ENCODE assay signal across 17 mouse cellular contexts in genomic region chr7:4646806-4647205, GRCm38 (mm10). TPM values are rescaled to one million over a fixed set of nuclear protein-coding genes. Genes with fewer than 3 reads are reported as not detected.
A peak's percentile ranks its signal among the peaks of the same experiment; 100 is the strongest.
DNase-seq lines count a peak whose midpoint lies in the region; ATAC-seq and TF ChIP-seq lines count a peak whose summit lies in the region.
"Had no signal": no experiment of that assay in that cellular context is flagged by ENCODE, and none has a peak within 500 bp of the region (broad histone marks: within the 10 kb centered on the region; RNA-seq: fewer than 3 reads in every experiment).

No protein-coding gene starts in this region.

- H3K36me3 ChIP-seq in limb, embryonic 11.5 days (ENCODE audit: control insufficient read depth, insufficient read depth, low read length), result peaks cover 24% of the 10 kb centered on the region
- peaks cover 65% of the 10 kb centered on the region for H3K36me3 ChIP-seq in limb, embryonic 10.5 days
- H3K36me3 ChIP-seq in liver, postnatal 0 days (replicated peaks; ENCODE audit: insufficient read depth, low read length), result peaks cover 54% of the 10 kb centered on the region

- no peak for TF ChIP-seq CTCF in gastrocnemius, adult 2 months (IDR thresholded peaks at IDR 0.05)
- no peak for TF ChIP-seq CTCF in liver, postnatal 0 days (IDR thresholded peaks at IDR 0.05; ENCODE audit: low read depth)

- no peaks in the 10 kb centered on the region for H3K27me3 ChIP-seq in limb, embryonic 11.5 days (ENCODE audit: control insufficient read depth, insufficient read depth, low read length)
- H3K27me3 ChIP-seq in limb, embryonic 10.5 days (ENCODE audit: low read depth, poor library complexity, severe bottlenecking), result no peaks in the 10 kb centered on the region
- no peaks in the 10 kb centered on the region for H3K27me3 ChIP-seq in liver, postnatal 0 days (ENCODE audit: insufficient read depth, low read length)
- H3K27me3 ChIP-seq: CH12.LX; midbrain, embryonic 15.5 days had no signal

- peaks cover 2% of the 10 kb centered on the region; the same call in 1 of the 2 replicates for H3K9me3 ChIP-seq in limb, embryonic 11.5 days (ENCODE audit: control insufficient read depth, low read length)
- H3K9me3 ChIP-seq in limb, embryonic 10.5 days (replicated peaks), result no peaks in the 10 kb centered on the region
- H3K9me3 ChIP-seq in liver, postnatal 0 days (ENCODE audit: low read length), result no peaks in the 10 kb centered on the region
- H3K9me3 ChIP-seq: hindbrain, embryonic 10.5 days; midbrain, embryonic 15.5 days had no signal

- WGBS in limb, embryonic 11.5 days, result 95% methylated on average over 3 of the region's 3 CpGs
- WGBS in limb, embryonic 10.5 days, result 89% methylated on average over 3 of the region's 3 CpGs
- 86% methylated on average over 3 of the region's 3 CpGs for WGBS in liver, postnatal 0 days (ENCODE audit: insufficient replicate concordance)

- no peak for ATAC-seq in limb, embryonic 11.5 days (ENCODE audit: insufficient number of reproducible peaks, low FRiP score, low TSS enrichment, low read depth)
- peak; percentile 64 for ATAC-seq in erythroblast, adult 5-6 weeks (replicated peaks; ENCODE audit: low FRiP score, poor library complexity, severe bottlenecking)
- peak; percentile 36 for ATAC-seq in liver, postnatal 0 days
- ATAC-seq: forebrain, embryonic 14.5 days; midbrain, embryonic 15.5 days had no signal

- TF ChIP-seq EP300 in liver, postnatal 0 days (IDR thresholded peaks at IDR 0.05; ENCODE audit: low read depth), result no peak

- H3K4me1 ChIP-seq in limb, embryonic 11.5 days (ENCODE audit: control insufficient read depth, insufficient read depth, low read length), result no peaks in the 10 kb centered on the region
- no peaks in the 10 kb centered on the region for H3K4me1 ChIP-seq in limb, embryonic 10.5 days
- H3K4me1 ChIP-seq in liver, postnatal 0 days (ENCODE audit: insufficient read depth), result peaks cover 22% of the 10 kb centered on the region
- H3K4me1 ChIP-seq: hindbrain, embryonic 10.5 days had no signal

- peak overlapping the region; percentile 7 for H3K9ac ChIP-seq in limb, embryonic 11.5 days (ENCODE audit: low read length)
- H3K9ac ChIP-seq in liver, postnatal 0 days (replicated peaks), result no peak overlapping the region
- H3K9ac ChIP-seq: midbrain, embryonic 15.5 days had no signal

- DNase-seq in gastrocnemius, adult 2 months, result peak; percentile 13
- DNase-seq in gastrocnemius, postnatal 4 days (ENCODE audit: low spot score in 2 of 2), result no peak
- DNase-seq in limb, embryonic 11.5 days (ENCODE audit: low spot score), result no peak
- no peak for DNase-seq in limb, embryonic 10.5 days (ENCODE audit: low spot score)
- no peak for DNase-seq in liver, postnatal 0 days
- no peak for DNase-seq in gastrocnemius, postnatal 14 days
- no peak for DNase-seq in right cerebral cortex, postnatal 14 days
- DNase-seq: cerebellum, postnatal 14 days; embryo, embryonic 11 days; thymus, postnatal 36 days had no signal

- H3K27ac ChIP-seq in gastrocnemius, adult 2 months, result peak overlapping the region; percentile 56
- H3K27ac ChIP-seq in limb, embryonic 11.5 days (replicated peaks; ENCODE audit: low read depth, low read length), result no peak overlapping the region
- no peak overlapping the region for H3K27ac ChIP-seq in limb, embryonic 10.5 days
- no peak overlapping the region for H3K27ac ChIP-seq in liver, postnatal 0 days (ENCODE audit: low read depth)
- H3K27ac ChIP-seq: hindbrain, embryonic 10.5 days; midbrain, embryonic 15.5 days had no signal

- intact Hi-C loops in gastrocnemius, adult 2 months (cut with DNase I), result no loop called here
- intact Hi-C loops in gastrocnemius, postnatal 14 days (cut with DNase I; ENCODE audit: low total_unique reads), result no loop called here

- H3K4me3 ChIP-seq in gastrocnemius, adult 2 months, result no peak overlapping the region; the same call in 1 of the 2 replicates
- no peak overlapping the region for H3K4me3 ChIP-seq in limb, embryonic 11.5 days (ENCODE audit: low read depth, low read length)
- no peak overlapping the region for H3K4me3 ChIP-seq in limb, embryonic 10.5 days
- H3K4me3 ChIP-seq in liver, postnatal 0 days (ENCODE audit: low read depth, low read length), result no peak overlapping the region
- H3K4me3 ChIP-seq: hindbrain, embryonic 10.5 days; midbrain, embryonic 15.5 days had no signal

- H3K4me2 ChIP-seq in limb, embryonic 11.5 days (ENCODE audit: low read depth, severe bottlenecking), result no peak overlapping the region
- no peak overlapping the region for H3K4me2 ChIP-seq in liver, postnatal 0 days (ENCODE audit: low read depth, low read length)
- H3K4me2 ChIP-seq: midbrain, embryonic 15.5 days had no signal

RNA-seq across cellular contexts. Expression of gene Ppp6r1, which starts 12.0 kb away (rescaled TPM):
- total RNA-seq in gastrocnemius, adult 2 months (2021), result 10 to 100 TPM; 45.0 to 51.2 TPM
- total RNA-seq in gastrocnemius, postnatal 4 days (2021), result 10 to 100 TPM; 72.0 to 76.5 TPM
- 4.9 and 6.5 TPM in 2 replicates for polyA plus RNA-seq in limb, embryonic 11.5 days (2014; fragmentation: Nextera tagmentation; extraction: Ambion mirVana)
- polyA plus RNA-seq in limb, embryonic 10.5 days (2016; fragmentation: Nextera tagmentation; extraction: Ambion mirVana), result 10.6 and 11.4 TPM in 2 replicates
- 31.6 and 45.3 TPM in 2 replicates for total RNA-seq in erythroblast, adult 5-6 weeks (2015; ENCODE audit: low replicate concordance)
- 37.3 and 47.0 TPM in 2 replicates for total RNA-seq in erythroblast, adult 5-6 weeks (2017; ENCODE audit: low replicate concordance)
- polyA plus RNA-seq in liver, postnatal 0 days (2015; fragmentation: Nextera tagmentation; extraction: Ambion mirVana), result 3.8 and 4.5 TPM in 2 replicates
- total RNA-seq in gastrocnemius, postnatal 14 days (2021), result 10 to 100 TPM; 44.2 to 45.0 TPM

RNA-seq across cellular contexts. Expression of gene Tmem86b, which starts 15.6 kb away (rescaled TPM):
- 1 to 10 TPM; 2.6 to 3.3 TPM for total RNA-seq in gastrocnemius, adult 2 months (2021)
- total RNA-seq in gastrocnemius, postnatal 4 days (2021), result 1 to 10 TPM; 7.0 to 7.8 TPM
- 1.1 and 2.5 TPM in 2 replicates for polyA plus RNA-seq in limb, embryonic 11.5 days (2014; fragmentation: Nextera tagmentation; extraction: Ambion mirVana)
- 1.7 and 2.1 TPM in 2 replicates for polyA plus RNA-seq in limb, embryonic 10.5 days (2016; fragmentation: Nextera tagmentation; extraction: Ambion mirVana)
- total RNA-seq in erythroblast, adult 5-6 weeks (2015; ENCODE audit: low replicate concordance), result 37.3 and 72.3 TPM in 2 replicates
- total RNA-seq in erythroblast, adult 5-6 weeks (2017; ENCODE audit: low replicate concordance), result 53.4 and 88.6 TPM in 2 replicates
- 31.8 and 35.4 TPM in 2 replicates for polyA plus RNA-seq in liver, postnatal 0 days (2015; fragmentation: Nextera tagmentation; extraction: Ambion mirVana)
- 1 to 10 TPM; 2.1 to 3.1 TPM for total RNA-seq in gastrocnemius, postnatal 14 days (2021)

RNA-seq across cellular contexts. Expression of gene Hspbp1, which starts 38.1 kb away (rescaled TPM):
- 10 to 100 TPM; 23.4 to 29.8 TPM for total RNA-seq in gastrocnemius, adult 2 months (2021)
- total RNA-seq in gastrocnemius, postnatal 4 days (2021), result 10 to 100 TPM; 25.7 to 27.8 TPM
- 104 and 112 TPM in 2 replicates for polyA plus RNA-seq in limb, embryonic 11.5 days (2014; fragmentation: Nextera tagmentation; extraction: Ambion mirVana)
- polyA plus RNA-seq in limb, embryonic 10.5 days (2016; fragmentation: Nextera tagmentation; extraction: Ambion mirVana), result 123 and 130 TPM in 2 replicates
- 5.0 and 8.3 TPM in 2 replicates for total RNA-seq in erythroblast, adult 5-6 weeks (2015; ENCODE audit: low replicate concordance)
- 3.1 and 9.1 TPM in 2 replicates for total RNA-seq in erythroblast, adult 5-6 weeks (2017; ENCODE audit: low replicate concordance)
- polyA plus RNA-seq in liver, postnatal 0 days (2015; fragmentation: Nextera tagmentation; extraction: Ambion mirVana), result 27.6 and 33.1 TPM in 2 replicates
- total RNA-seq in gastrocnemius, postnatal 14 days (2021), result 10 to 100 TPM; 19.7 to 20.3 TPM

RNA-seq across cellular contexts. Expression of gene Ptprh, which starts 43.0 kb away (rescaled TPM):
- not detected for total RNA-seq in gastrocnemius, adult 2 months (2021)
- total RNA-seq in gastrocnemius, postnatal 4 days (2021), result not detected
- polyA plus RNA-seq in limb, embryonic 11.5 days (2014; fragmentation: Nextera tagmentation; extraction: Ambion mirVana), result not detected in 2 replicates
- polyA plus RNA-seq in limb, embryonic 10.5 days (2016; fragmentation: Nextera tagmentation; extraction: Ambion mirVana), result not detected in 2 replicates
- total RNA-seq in erythroblast, adult 5-6 weeks (2015; ENCODE audit: low replicate concordance), result 0.96 TPM in 1 of 2 replicates, not detected in the other
- 1.4 and 1.7 TPM in 2 replicates for total RNA-seq in erythroblast, adult 5-6 weeks (2017; ENCODE audit: low replicate concordance)
- not detected in 2 replicates for polyA plus RNA-seq in liver, postnatal 0 days (2015; fragmentation: Nextera tagmentation; extraction: Ambion mirVana)
- not detected for total RNA-seq in gastrocnemius, postnatal 14 days (2021)
- total RNA-seq: adrenal gland, adult 2 months; CH12.LX had no signal
- polyA plus RNA-seq: adrenal gland, adult 2 months; forebrain, embryonic 14.5 days; hindbrain, embryonic 10.5 days; liver, adult 2 months had no signal

RNA-seq across cellular contexts. Expression of gene Brsk1, which starts 43.6 kb away (rescaled TPM):
- under 1 TPM; 0.48 to 0.75 TPM for total RNA-seq in gastrocnemius, adult 2 months (2021)
- 1 to 10 TPM; 6.7 to 7.3 TPM for total RNA-seq in gastrocnemius, postnatal 4 days (2021)
- 1.7 and 2.5 TPM in 2 replicates for polyA plus RNA-seq in limb, embryonic 11.5 days (2014; fragmentation: Nextera tagmentation; extraction: Ambion mirVana)
- polyA plus RNA-seq in limb, embryonic 10.5 days (2016; fragmentation: Nextera tagmentation; extraction: Ambion mirVana), result 1.3 TPM in 2 replicates
- not detected in 2 replicates for total RNA-seq in erythroblast, adult 5-6 weeks (2015; ENCODE audit: low replicate concordance)
- not detected in 2 replicates for total RNA-seq in erythroblast, adult 5-6 weeks (2017; ENCODE audit: low replicate concordance)
- polyA plus RNA-seq in liver, postnatal 0 days (2015; fragmentation: Nextera tagmentation; extraction: Ambion mirVana), result not detected in 2 replicates
- 1 to 10 TPM; 1.8 to 2.3 TPM for total RNA-seq in gastrocnemius, postnatal 14 days (2021)

Comparison
In these comparisons a context has a peak if more than half of its experiments do, and no peak if none do; other contexts are left out.
1. RNA of gene Tmem86b, which starts 15.6 kb away (total RNA-seq): 37.3 to 88.6 TPM in erythroblast, adult 5-6 weeks; 7.0 to 7.8 TPM in gastrocnemius, postnatal 4 days, 2.6 to 3.3 TPM in gastrocnemius, adult 2 months and 2.1 to 3.1 TPM in gastrocnemius, postnatal 14 days; every median in the first group is over 4 times any median in the second.